Mouse (Mus musculus) embryonic facial prominence, embryonic 15.5 days (tissue): Measurements from ENCODE around the gene Rab3il1. TPM values are rescaled to one million over a fixed set of nuclear protein-coding genes. Genes with fewer than 3 reads are reported as not detected.

Experiments used
- ATAC-seq: fragments of 200-750 bp; cut with Nextera tagmentation; 2 replicates; pipeline ENCODE4 v1.8.0; 2017; ENCODE audit warnings: low read depth, moderate TSS enrichment; ENCODE audit not compliant: insufficient number of reproducible peaks, low FRiP score, low TSS enrichment
- H3K27ac ChIP-seq: fragments of 300-500 bp; sonication (generic); replicated peaks from 2 replicates; pipeline ENCODE4 v1.5.1; 2015; ENCODE audit warnings: mild to moderate bottlenecking, inconsistent platforms
- H3K27me3 ChIP-seq: fragments of 300-500 bp; sonication (generic); 2 replicates; pipeline ENCODE4 v1.6.1; 2015; ENCODE audit warnings: inconsistent platforms
- H3K36me3 ChIP-seq: fragments of 300-500 bp; sonication (generic); 2 replicates; pipeline ENCODE4 v1.6.1; 2015; ENCODE audit warnings: mild to moderate bottlenecking, inconsistent platforms
- H3K4me1 ChIP-seq: fragments of 300-500 bp; sonication (generic); 2 replicates; pipeline ENCODE4 v1.6.1; 2015; ENCODE audit warnings: inconsistent platforms
- H3K4me2 ChIP-seq: fragments of 300-500 bp; sonication (generic); replicated peaks from 2 replicates; pipeline ENCODE4 v1.6.1; 2015; ENCODE audit warnings: mild to moderate bottlenecking, inconsistent platforms
- H3K4me3 ChIP-seq: fragments of 300-500 bp; sonication (generic); replicated peaks from 2 replicates; pipeline ENCODE4 v1.5.1; 2015; ENCODE audit warnings: mild to moderate bottlenecking, inconsistent platforms
- H3K9ac ChIP-seq: fragments of 300-500 bp; sonication (generic); 2 replicates; pipeline ENCODE4 v1.6.1; 2015; ENCODE audit warnings: inconsistent platforms
- H3K9me3 ChIP-seq: fragments of 300-500 bp; sonication (generic); replicated peaks from 2 replicates; pipeline ENCODE4 v1.6.1; 2016; ENCODE audit warnings: inconsistent platforms
- WGBS: fragments of 180-500 bp; shearing (Covaris S2); methylation state at CpG from one replicate; pipeline ENCODE4 v1.1.7; 2015; 5-methylcytosine and 5-hydroxymethylcytosine counted together
- polyA plus RNA-seq: library from polyadenylated mRNA; unstranded; fragments of >200 nt; fragmentation: Nextera tagmentation; extraction: Ambion mirVana; gene quantifications from 2 replicates; pipeline ENCODE4 v1.2.1, GENCODE M21; 2015

Gene Rab3il1
- polyA plus RNA-seq, 1 experiment from 2014 or later = 46.1 TPM

- H3K36me3 ChIP-seq = peaks cover 73% of the 10 kb centered on the region
- no peak overlapping the region for H3K27ac ChIP-seq
- no peak overlapping the region for H3K4me3 ChIP-seq
- no peaks in the 10 kb centered on the region for H3K4me1 ChIP-seq
- WGBS = 90% methylated on average over 4 of the region's 4 CpGs
- no peak overlapping the region for H3K4me2 ChIP-seq
- ATAC-seq = no peak
- no peak overlapping the region for H3K9ac ChIP-seq
- H3K27me3 ChIP-seq = no peaks in the 10 kb centered on the region
- no peaks in the 10 kb centered on the region for H3K9me3 ChIP-seq
These were observed 64.7 kb downstream of the Rab3il1 start for GRCm38 (mm10) chr19:10066189-10066500.

- 89% methylated on average over 3 of the region's 3 CpGs for WGBS
- no peak for ATAC-seq
- H3K36me3 ChIP-seq = peaks cover 74% of the 10 kb centered on the region
These were observed 65.0 kb downstream of the Rab3il1 start for GRCm38 (mm10) chr19:10066502-10066901.

DNA sequence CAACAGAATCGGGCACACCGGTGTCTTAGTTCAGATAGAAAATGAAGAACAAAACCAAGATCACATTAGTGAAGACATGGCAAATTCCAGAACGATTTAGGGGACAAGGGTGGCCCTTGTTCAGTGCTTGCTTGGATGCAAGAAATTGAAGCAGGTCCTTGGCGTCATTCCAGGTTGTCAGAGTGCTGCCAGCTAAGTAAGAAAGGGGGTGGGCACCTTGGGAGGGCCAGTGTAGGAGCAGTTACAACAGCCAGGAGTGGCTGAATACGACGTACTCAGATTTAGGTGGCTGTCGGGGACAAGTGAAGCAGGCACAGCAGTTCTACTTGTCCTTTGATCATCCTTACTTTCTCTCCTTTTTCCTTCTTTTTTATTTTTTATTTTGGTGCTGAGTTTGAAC, 66.2 kb downstream of the Rab3il1 start:
- H3K4me1 ChIP-seq = no peaks in the 10 kb centered on the region
- no peak for ATAC-seq
- no peak overlapping the region for H3K27ac ChIP-seq
- H3K27me3 ChIP-seq = no peaks in the 10 kb centered on the region
- 80% methylated on average over 7 of the region's 7 CpGs for WGBS
- H3K4me2 ChIP-seq = no peak overlapping the region
- H3K36me3 ChIP-seq = peaks cover 73% of the 10 kb centered on the region
- H3K9ac ChIP-seq = no peak overlapping the region
- H3K4me3 ChIP-seq = no peak overlapping the region
- H3K9me3 ChIP-seq = no peaks in the 10 kb centered on the region

More at GRCm38 (mm10) chr19:10066502-10066901, 65.0 kb downstream of the Rab3il1 start:
- no peaks in the 10 kb centered on the region for H3K27me3 ChIP-seq
- no peaks in the 10 kb centered on the region for H3K4me1 ChIP-seq
- no peak overlapping the region for H3K4me2 ChIP-seq
- no peak overlapping the region for H3K27ac ChIP-seq
- H3K9me3 ChIP-seq = no peaks in the 10 kb centered on the region
- no peak overlapping the region for H3K4me3 ChIP-seq
- no peak overlapping the region for H3K9ac ChIP-seq

DNA sequence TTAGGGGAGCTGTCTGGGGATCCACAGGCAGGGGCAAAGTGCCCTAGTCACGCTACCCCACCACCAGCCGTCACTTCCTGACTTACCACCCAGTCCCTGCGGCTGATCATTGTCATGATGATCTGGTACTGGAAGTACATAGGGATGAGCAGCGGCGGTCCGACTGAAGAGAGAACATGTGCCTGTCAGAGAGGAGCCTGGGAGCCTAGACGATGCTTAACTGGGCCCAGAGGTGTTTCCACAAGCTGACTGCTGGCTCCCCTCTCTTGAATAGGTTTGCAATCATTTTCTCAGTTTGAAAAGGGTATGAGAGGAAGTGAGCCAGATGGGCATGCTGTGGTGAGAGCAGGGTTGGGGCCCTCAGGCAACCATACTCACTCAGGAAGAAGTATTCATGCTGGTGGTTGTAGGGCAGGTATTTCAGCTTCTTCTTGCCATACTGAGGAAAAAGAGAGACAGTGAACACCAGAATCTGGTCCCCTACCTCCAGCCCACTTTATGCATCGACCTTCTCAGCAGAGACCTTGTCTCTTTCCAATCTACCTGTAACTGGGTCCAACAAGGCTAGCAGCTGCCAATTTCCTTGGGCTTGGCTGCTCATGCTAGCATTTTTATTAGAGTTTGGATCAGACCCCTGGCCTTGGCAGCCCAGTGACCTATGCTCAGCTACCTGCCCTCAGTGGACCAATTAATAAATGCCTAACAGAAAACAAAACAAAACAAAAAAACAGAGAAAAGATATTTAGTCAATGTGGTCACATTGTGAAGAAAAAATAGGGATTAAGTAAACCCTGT, 68.9 kb downstream of the Rab3il1 start:
- H3K27ac ChIP-seq = no peak overlapping the region
- H3K9me3 ChIP-seq = no peaks in the 10 kb centered on the region
- no peaks in the 10 kb centered on the region for H3K27me3 ChIP-seq
- H3K4me2 ChIP-seq = no peak overlapping the region
- no peaks in the 10 kb centered on the region for H3K4me1 ChIP-seq
- peaks cover 77% of the 10 kb centered on the region for H3K36me3 ChIP-seq
- no peak for ATAC-seq
- WGBS = 95% methylated on average over 8 of the region's 8 CpGs
- H3K9ac ChIP-seq = no peak overlapping the region
- no peak overlapping the region for H3K4me3 ChIP-seq

- Histone ChIP-seq H3K9me3 (no peaks in the 10 kb centered on the region), H3K4me3 (no peak overlapping the region), H3K9ac (no peak overlapping the region), H3K27me3 (no peaks in the 10 kb centered on the region), H3K27ac (no peak overlapping the region), H3K4me2 (no peak overlapping the region), H3K36me3 (peaks cover 83% of the 10 kb centered on the region), H3K4me1 (no peaks in the 10 kb centered on the region)
- WGBS = 89% methylated on average over 5 of the region's 5 CpGs
- no peak for ATAC-seq
These were observed 69.7 kb downstream of the Rab3il1 start for GRCm38 (mm10) chr19:10071166-10071565.

DNA sequence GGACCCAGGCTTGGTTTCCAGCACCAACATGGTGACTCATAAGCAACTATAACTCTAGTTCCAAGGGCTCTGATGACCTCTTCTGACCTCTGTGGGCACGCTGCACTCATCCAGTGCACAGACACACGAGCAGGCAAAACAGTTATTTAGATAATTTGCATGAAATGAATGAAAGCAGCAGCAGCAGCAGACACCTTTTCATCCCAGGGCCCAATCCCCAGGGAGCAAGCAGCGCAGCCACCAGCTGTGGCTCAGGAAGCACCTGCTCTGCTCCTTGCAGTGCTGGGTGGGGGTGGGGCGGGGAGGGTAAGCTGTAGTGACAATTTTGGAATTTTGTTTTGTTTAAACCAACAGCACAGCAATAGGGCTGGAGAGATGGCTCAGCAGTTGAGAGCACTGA, 70.4 kb downstream of the Rab3il1 start:
- WGBS = 78% methylated on average over 4 of the region's 4 CpGs
- ATAC-seq = no peak

GRCm38 (mm10) chr19:10073145-10073544, 71.7 kb downstream of the Rab3il1 start:
- no peaks in the 10 kb centered on the region for H3K27me3 ChIP-seq
- no peaks in the 10 kb centered on the region for H3K4me1 ChIP-seq
- no peak overlapping the region for H3K9ac ChIP-seq
- no peak overlapping the region for H3K4me3 ChIP-seq
- H3K27ac ChIP-seq = no peak overlapping the region
- WGBS = 91% methylated on average over 5 of the region's 5 CpGs
- ATAC-seq = 0 out of 2 replicates have a peak, but pooled peaks have one; percentile 20
- peaks cover 86% of the 10 kb centered on the region for H3K36me3 ChIP-seq
- H3K4me2 ChIP-seq = no peak overlapping the region
- no peaks in the 10 kb centered on the region for H3K9me3 ChIP-seq

More for the DNA sequence above, 70.4 kb downstream of the Rab3il1 start:
- Histone ChIP-seq H3K9me3 (no peaks in the 10 kb centered on the region), H3K36me3 (peaks cover 82% of the 10 kb centered on the region), H3K9ac (no peak overlapping the region), H3K4me1 (no peaks in the 10 kb centered on the region), H3K4me2 (no peak overlapping the region), H3K27me3 (no peaks in the 10 kb centered on the region), H3K4me3 (no peak overlapping the region), H3K27ac (no peak overlapping the region)

- Histone ChIP-seq H3K4me2 (no peak overlapping the region), H3K27me3 (no peaks in the 10 kb centered on the region), H3K9me3 (no peaks in the 10 kb centered on the region), H3K27ac (no peak overlapping the region), H3K36me3 (peaks cover 86% of the 10 kb centered on the region), H3K9ac (no peak overlapping the region), H3K4me1 (no peaks in the 10 kb centered on the region), H3K4me3 (no peak overlapping the region)
- ATAC-seq = no peak
- WGBS = 68% methylated on average over 6 of the region's 6 CpGs
These were observed 76.9 kb downstream of the Rab3il1 start for GRCm38 (mm10) chr19:10078392-10078791.

DNA sequence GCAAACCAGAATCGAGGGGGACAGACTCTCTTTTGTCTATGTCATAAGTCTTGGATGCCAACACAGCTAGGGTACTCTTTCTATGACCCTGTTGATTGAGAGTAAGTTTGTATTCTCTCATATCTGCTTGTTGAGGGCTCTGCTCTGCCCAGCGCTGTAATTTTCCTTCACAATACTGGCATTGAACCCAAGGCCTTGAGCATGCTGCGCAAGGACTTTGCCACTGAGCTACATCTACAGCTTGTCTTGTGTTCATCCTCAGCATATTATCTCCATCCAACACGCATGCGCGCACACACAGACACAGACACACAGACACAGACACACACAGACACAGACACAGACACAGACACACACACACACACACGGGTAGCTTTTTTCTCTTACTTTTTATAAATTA, 78.9 kb downstream of the Rab3il1 start:
- Histone ChIP-seq H3K9ac (no peak overlapping the region), H3K9me3 (no peaks in the 10 kb centered on the region), H3K4me1 (no peaks in the 10 kb centered on the region), H3K36me3 (peaks cover 79% of the 10 kb centered on the region), H3K27me3 (no peaks in the 10 kb centered on the region), H3K4me2 (no peak overlapping the region), H3K4me3 (no peak overlapping the region), H3K27ac (no peak overlapping the region)
- no peak for ATAC-seq
- 94% methylated on average over 7 of the region's 7 CpGs for WGBS

GRCm38 (mm10) chr19:10082105-10082504, 80.6 kb downstream of the Rab3il1 start:
- Histone ChIP-seq H3K36me3 (peaks cover 78% of the 10 kb centered on the region), H3K4me3 (no peak overlapping the region), H3K27me3 (no peaks in the 10 kb centered on the region), H3K4me1 (no peaks in the 10 kb centered on the region), H3K9me3 (no peaks in the 10 kb centered on the region), H3K9ac (no peak overlapping the region), H3K27ac (no peak overlapping the region), H3K4me2 (no peak overlapping the region)
- no peak for ATAC-seq
- 77% methylated on average over 3 of the region's 3 CpGs for WGBS

DNA sequence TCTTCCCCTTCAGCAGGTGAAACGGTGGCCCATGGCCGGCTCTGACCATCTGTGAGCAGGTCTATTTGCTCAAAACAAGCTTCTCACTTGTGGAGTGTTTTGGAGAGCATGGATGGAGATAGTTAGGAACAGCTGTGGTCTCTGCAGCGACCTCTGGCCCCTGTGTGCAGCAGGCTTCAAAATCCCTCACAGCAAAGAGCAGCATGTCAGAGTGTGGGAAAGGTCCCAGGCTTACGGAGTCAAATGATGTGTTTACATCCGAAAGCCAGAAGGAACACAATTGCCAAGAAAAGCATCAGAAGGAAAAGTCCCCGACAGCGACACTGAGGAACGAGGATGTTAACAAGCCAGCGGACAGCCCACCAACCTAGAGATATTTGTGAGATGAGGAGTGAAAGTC, 84.0 kb downstream of the Rab3il1 start:
- H3K4me2 ChIP-seq = no peak overlapping the region
- no peaks in the 10 kb centered on the region for H3K27me3 ChIP-seq
- WGBS = 81% methylated on average over 9 of the region's 9 CpGs
- no peaks in the 10 kb centered on the region for H3K4me1 ChIP-seq
- no peak overlapping the region for H3K9ac ChIP-seq
- no peak for ATAC-seq
- no peak overlapping the region for H3K27ac ChIP-seq
- H3K36me3 ChIP-seq = peaks cover 78% of the 10 kb centered on the region
- H3K4me3 ChIP-seq = no peak overlapping the region
- no peaks in the 10 kb centered on the region for H3K9me3 ChIP-seq

DNA sequence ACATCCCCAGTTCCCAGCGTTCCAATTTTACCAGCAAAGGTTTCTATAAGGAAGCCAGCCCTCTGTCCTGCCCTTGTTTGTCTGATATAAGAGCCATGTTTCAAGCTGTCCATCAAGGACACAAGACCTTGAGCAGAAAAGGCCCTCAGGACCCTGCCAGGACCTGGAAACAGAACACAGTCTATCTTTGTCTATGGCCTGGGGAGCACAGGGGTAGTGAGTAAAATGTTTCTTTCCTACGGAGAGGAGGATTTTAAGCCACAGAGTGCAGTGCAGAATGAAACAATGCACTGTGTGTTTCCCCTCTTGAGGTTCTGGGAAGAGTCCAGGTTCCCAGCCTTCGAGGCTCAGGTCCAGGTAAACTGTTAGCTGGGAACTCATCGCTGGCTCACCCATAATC, 85.5 kb downstream of the Rab3il1 start:
- peaks cover 77% of the 10 kb centered on the region for H3K36me3 ChIP-seq
- WGBS = 89% methylated on average over 4 of the region's 4 CpGs
- no peaks in the 10 kb centered on the region for H3K9me3 ChIP-seq

More for the DNA sequence above, 85.5 kb downstream of the Rab3il1 start:
- H3K4me2 ChIP-seq = no peak overlapping the region
- no peak overlapping the region for H3K4me3 ChIP-seq
- ATAC-seq = no peak
- no peak overlapping the region for H3K9ac ChIP-seq
- H3K27me3 ChIP-seq = no peaks in the 10 kb centered on the region
- no peaks in the 10 kb centered on the region for H3K4me1 ChIP-seq
- no peak overlapping the region for H3K27ac ChIP-seq
